Mouse (Mus musculus) cerebellum, adult 18-20 months (tissue): Measurements from ENCODE around the gene Psat1.

Experiments
- DNase-seq, 2 experiments: peaks; one replicate each; pipeline ENCODE4 v3.0.0; 2021

Psat1 gene

DNA sequence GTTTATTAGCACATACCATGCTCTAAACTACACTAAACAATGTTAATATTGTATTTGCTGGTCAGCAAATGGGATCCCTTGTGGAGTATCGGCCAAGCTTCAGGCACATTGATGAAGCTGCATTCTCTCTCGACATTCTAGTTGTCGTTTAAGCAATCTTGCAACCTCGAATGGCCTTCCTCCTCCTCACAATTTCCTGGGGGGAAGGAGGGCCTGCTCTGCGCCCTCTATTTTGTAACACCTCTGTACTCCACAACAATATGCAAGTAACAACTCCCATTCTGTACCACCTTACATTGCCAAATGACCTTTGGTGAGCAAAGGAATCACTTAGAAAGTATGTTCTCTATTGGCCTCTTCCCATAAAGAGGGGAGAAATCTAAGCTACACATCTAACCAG lies 91.8 kb downstream of the Psat1 start:
- no peak for DNase-seq
